Mouse (Mus musculus) gastrocnemius, adult 2 months (tissue): Measurements from ENCODE around the gene Fgd2. TPM values are rescaled to one million over a fixed set of nuclear protein-coding genes. Genes with fewer than 3 reads are reported as not detected.

ENCODE experiments used
- DNase-seq: peaks from one replicate; pipeline ENCODE4 v3.0.0; 2022
- H3K27ac ChIP-seq: fragments of 200-600 bp; 2 replicates; pipeline ENCODE4 v1.8.1; 2022; ENCODE audit warnings: mild to moderate bottlenecking
- H3K4me3 ChIP-seq: fragments of 200-600 bp; 2 replicates; pipeline ENCODE4 v1.8.1; 2022; ENCODE audit warnings: mild to moderate bottlenecking, moderate library complexity
- CTCF ChIP-seq: fragments of 200-600 bp; IDR thresholded peaks from 2 replicates; pipeline ENCODE4 v1.8.1; 2022; ENCODE audit warnings: antibody characterized with exemption, mild to moderate bottlenecking, moderate library complexity
- intact Hi-C: fragments of 180-260 bp; cut with DNase I; formaldehyde crosslinking; loops from one replicate; pipeline ENCODE4 v1.15.1; 2025
- total RNA-seq, 2 experiments: library from RNA; stranded (reverse); gene quantifications; 2 replicates each; pipeline ENCODE4 v1.2.3; 2021

Gene Fgd2
- total RNA-seq, 2 experiments from 2014 or later = 0.74 to 1.1 TPM

GRCm38 (mm10) chr17:29396821-29397242, 36.1 kb downstream of the Fgd2 start:
- intact Hi-C loops = loop anchor here (1.0 to 5.0 kb wide), 3 partner anchors 60 to 117 kb away; no protein-coding TSS in a partner anchor
- peak; percentile 89 for DNase-seq
- TF ChIP-seq CTCF = peak; percentile 99; the same call in 1 of the 2 replicates
- peak overlapping the region; percentile 81; the same call in 1 of the 2 replicates for H3K27ac ChIP-seq
- no peak overlapping the region for H3K4me3 ChIP-seq

- intact Hi-C loops = loop anchor here (1.0 to 5.0 kb wide), 3 partner anchors 60 to 117 kb away; no protein-coding TSS in a partner anchor
- TF ChIP-seq CTCF = peak; percentile 33; the same call in 1 of the 2 replicates
- peak overlapping the region; percentile 81 for H3K27ac ChIP-seq
These were observed 37.0 kb downstream of the Fgd2 start for GRCm38 (mm10) chr17:29397480-29398433.

GRCm38 (mm10) chr17:29398434-29399026, 37.8 kb downstream of the Fgd2 start:
- H3K27ac ChIP-seq = peak overlapping the region; percentile 81
- no peak for DNase-seq
- H3K4me3 ChIP-seq = peak overlapping the region; percentile 65
- intact Hi-C loops = loop anchor here (5.0 kb wide), 1 partner anchor 59 kb away; no protein-coding TSS in a partner anchor
- no peak for TF ChIP-seq CTCF

More at GRCm38 (mm10) chr17:29397480-29398433, 37.0 kb downstream of the Fgd2 start:
- DNase-seq = peak; percentile 93
- peak overlapping the region; percentile 65 for H3K4me3 ChIP-seq

- intact Hi-C loops = loop anchor here (5.0 kb wide), 1 partner anchor 58 kb away; no protein-coding TSS in a partner anchor
- no peak overlapping the region for H3K27ac ChIP-seq
- DNase-seq = no peak
- TF ChIP-seq CTCF = no peak
- H3K4me3 ChIP-seq = no peak overlapping the region
These were observed 38.7 kb downstream of the Fgd2 start for GRCm38 (mm10) chr17:29399241-29399910.

GRCm38 (mm10) chr17:29400044-29400443, 39.3 kb downstream of the Fgd2 start:
- Histone ChIP-seq H3K27ac (no peak overlapping the region), H3K4me3 (no peak overlapping the region)
- intact Hi-C loops = no loop called here
- DNase-seq = no peak
- TF ChIP-seq CTCF = no peak

GRCm38 (mm10) chr17:29401741-29402268, 41.1 kb downstream of the Fgd2 start:
- no peak overlapping the region for H3K27ac ChIP-seq
- intact Hi-C loops = no loop called here
- no peak for DNase-seq
- TF ChIP-seq CTCF = no peak
- no peak overlapping the region for H3K4me3 ChIP-seq

GRCm38 (mm10) chr17:29403179-29403578, 42.5 kb downstream of the Fgd2 start:
- H3K27ac ChIP-seq = no peak overlapping the region
- DNase-seq = no peak
- TF ChIP-seq CTCF = no peak
- no peak overlapping the region for H3K4me3 ChIP-seq
- intact Hi-C loops = no loop called here

- H3K4me3 ChIP-seq = no peak overlapping the region
- DNase-seq = no peak
- intact Hi-C loops = no loop called here
- TF ChIP-seq CTCF = no peak
- no peak overlapping the region for H3K27ac ChIP-seq
These were observed 44.8 kb downstream of the Fgd2 start for GRCm38 (mm10) chr17:29405501-29405900.

- intact Hi-C loops = no loop called here
- no peak overlapping the region for H3K4me3 ChIP-seq
- TF ChIP-seq CTCF = no peak
- no peak overlapping the region for H3K27ac ChIP-seq
- DNase-seq = no peak
These were observed 45.4 kb downstream of the Fgd2 start for GRCm38 (mm10) chr17:29406077-29406476.

GRCm38 (mm10) chr17:29407405-29407804, 46.7 kb downstream of the Fgd2 start:
- no peak for DNase-seq
- no peak overlapping the region for H3K27ac ChIP-seq
- TF ChIP-seq CTCF = no peak
- H3K4me3 ChIP-seq = no peak overlapping the region
- intact Hi-C loops = no loop called here

GRCm38 (mm10) chr17:29408364-29408763, 47.6 kb downstream of the Fgd2 start:
- DNase-seq = no peak
- TF ChIP-seq CTCF = no peak
- H3K27ac ChIP-seq = no peak overlapping the region
- H3K4me3 ChIP-seq = no peak overlapping the region
- intact Hi-C loops = no loop called here

- no peak for TF ChIP-seq CTCF
- H3K27ac ChIP-seq = peak overlapping the region; percentile 71
- H3K4me3 ChIP-seq = no peak overlapping the region
- intact Hi-C loops = no loop called here
- peak; percentile 83 for DNase-seq
These were observed 49.2 kb downstream of the Fgd2 start for GRCm38 (mm10) chr17:29409800-29410343.
